Mouse (Mus musculus) stomach, postnatal 0 days (tissue): ENCODE data around the gene Parvb. TPM values are rescaled to one million over a fixed set of nuclear protein-coding genes. Genes with fewer than 3 reads are reported as not detected.
A peak's percentile ranks its signal among the peaks of the same experiment; 100 is the strongest.

Source experiments
- ATAC-seq: fragments of 200-750 bp; cut with Nextera tagmentation; 2 replicates; pipeline ENCODE4 v1.8.0; 2017; ENCODE audit not compliant: low FRiP score, low TSS enrichment
- DNase-seq: peaks from one replicate; pipeline ENCODE4 v3.0.0-alpha.2; 2016; ENCODE audit warnings: low spot score
- H3K27ac ChIP-seq: fragments of 300-500 bp; sonication (generic); replicated peaks from 2 replicates; pipeline ENCODE4 v1.5.1; 2014; ENCODE audit warnings: mild to moderate bottlenecking, control low read depth
- H3K27me3 ChIP-seq: fragments of 300-500 bp; sonication (generic); 2 replicates; pipeline ENCODE4 v1.6.1; 2014; ENCODE audit warnings: low read length; ENCODE audit not compliant: control insufficient read depth, insufficient read depth
- H3K36me3 ChIP-seq: fragments of 300-500 bp; sonication (generic); 2 replicates; pipeline ENCODE4 v1.6.1; 2014; ENCODE audit warnings: low read length, mixed read lengths; ENCODE audit not compliant: control insufficient read depth, insufficient read depth
- H3K4me1 ChIP-seq: fragments of 300-500 bp; sonication (generic); replicated peaks from 2 replicates; pipeline ENCODE4 v1.6.1; 2014; ENCODE audit warnings: antibody characterized with exemption; ENCODE audit not compliant: control insufficient read depth, insufficient read depth
- H3K4me2 ChIP-seq: fragments of 300-500 bp; sonication (generic); replicated peaks from 2 replicates; pipeline ENCODE4 v1.6.1; 2014; ENCODE audit warnings: low read depth, mild to moderate bottlenecking, control low read depth, moderate library complexity
- H3K4me3 ChIP-seq: fragments of 300-500 bp; sonication (generic); 2 replicates; pipeline ENCODE4 v1.5.1; 2014; ENCODE audit warnings: low read depth, low read length, control low read depth
- H3K9ac ChIP-seq: fragments of 300-500 bp; sonication (generic); 2 replicates; pipeline ENCODE4 v1.6.1; 2014; ENCODE audit warnings: mild to moderate bottlenecking, low read length, control low read depth, mixed read lengths
- H3K9me3 ChIP-seq: fragments of 300-500 bp; sonication (generic); 2 replicates; pipeline ENCODE4 v1.6.1; 2016; ENCODE audit warnings: low read length; ENCODE audit not compliant: control insufficient read depth
- CTCF ChIP-seq: IDR thresholded peaks from 2 replicates; pipeline ENCODE4 v1.5.1; 2016; ENCODE audit warnings: antibody characterized with exemption, low read depth, mild to moderate bottlenecking, moderate library complexity
- EP300 ChIP-seq: optimal IDR thresholded peaks from 2 replicates; pipeline ENCODE3; 2016; ENCODE audit warnings: antibody characterized with exemption
- WGBS: fragments of 180-500 bp; shearing (Covaris S2); extraction: QIAGEN DNeasy Blood & Tissue Kit; methylation state at CpG from one replicate; pipeline ENCODE4 v1.1.7; 2014; 5-methylcytosine and 5-hydroxymethylcytosine counted together
- polyA plus RNA-seq: library from polyadenylated mRNA; unstranded; fragments of >200 nt; fragmentation: Nextera tagmentation; extraction: Ambion mirVana; gene quantifications from 2 replicates; pipeline ENCODE4 v1.2.1, GENCODE M21; 2015

Gene Parvb
- polyA plus RNA-seq, 1 experiment from 2014 or later: 1.1 TPM

DNA sequence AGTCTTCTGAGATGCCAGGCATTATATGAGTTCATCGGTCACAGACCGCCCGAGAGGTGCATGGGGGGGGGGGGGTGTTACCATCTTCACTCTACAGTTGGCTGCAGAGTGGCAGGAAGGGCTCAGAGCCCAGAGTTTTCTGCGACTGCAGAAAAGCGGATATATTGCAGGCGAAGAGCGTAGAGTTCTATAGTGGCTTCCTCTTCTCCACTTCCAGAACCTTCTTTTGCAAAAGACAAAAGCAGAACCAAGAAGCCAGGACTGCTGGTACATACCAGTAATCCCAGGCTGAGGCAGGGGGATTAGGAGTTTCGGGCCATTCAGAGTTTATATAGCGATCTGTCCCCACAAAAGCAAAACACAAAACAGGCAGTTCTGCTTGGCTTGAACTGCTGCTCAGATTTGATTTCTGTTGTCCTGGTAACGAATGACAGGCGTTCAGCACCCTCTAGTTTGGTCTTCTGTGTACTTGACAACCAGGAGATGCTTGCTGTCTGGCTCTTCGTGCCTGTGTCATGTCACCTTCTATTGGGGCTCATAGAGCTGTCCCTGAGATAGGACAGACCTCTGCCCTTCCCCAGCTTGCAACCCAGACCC lies 24.5 kb downstream of the Parvb start:
- Histone ChIP-seq H3K4me2 (no peak overlapping the region), H3K9me3 (no peaks in the 10 kb centered on the region), H3K4me1 (no peaks in the 10 kb centered on the region), H3K36me3 (no peaks in the 10 kb centered on the region), H3K4me3 (no peak overlapping the region), H3K9ac (no peak overlapping the region), H3K27me3 (no peaks in the 10 kb centered on the region), H3K27ac (no peak overlapping the region)
- DNase-seq (no peak), ATAC-seq (no peak)
- 63% methylated on average over 12 of the region's 12 CpGs for WGBS
- TF ChIP-seq EP300 (no peak), CTCF (no peak)

DNA sequence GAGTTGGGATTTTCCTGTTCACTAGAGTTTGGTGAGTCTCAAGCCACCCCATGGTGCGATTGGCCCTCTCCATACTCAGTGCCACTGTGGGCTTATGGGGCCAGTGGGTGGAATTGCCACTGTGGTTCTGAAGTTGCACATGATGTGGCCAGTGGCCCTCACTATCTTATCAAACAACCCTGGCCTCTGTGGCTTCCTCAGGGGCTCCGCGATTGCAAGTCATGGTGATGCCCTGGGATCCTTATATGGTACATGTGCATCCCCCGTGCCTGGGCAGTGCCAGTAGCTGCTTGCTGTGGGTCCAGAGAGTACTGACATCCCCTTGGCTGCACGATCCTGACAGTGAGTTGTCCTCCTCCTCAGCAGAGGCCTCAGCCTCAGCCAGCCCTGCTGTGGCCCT lies 25.0 kb downstream of the Parvb start:
- Histone ChIP-seq H3K9me3 (no peaks in the 10 kb centered on the region), H3K27me3 (no peaks in the 10 kb centered on the region), H3K4me1 (no peaks in the 10 kb centered on the region), H3K36me3 (no peaks in the 10 kb centered on the region), H3K9ac (no peak overlapping the region), H3K27ac (no peak overlapping the region), H3K4me2 (no peak overlapping the region), H3K4me3 (no peak overlapping the region)
- TF ChIP-seq EP300: no peak
- TF ChIP-seq CTCF: no peak
- ATAC-seq (no peak), DNase-seq (no peak)
- WGBS: 89% methylated on average over 5 of the region's 5 CpGs

DNA sequence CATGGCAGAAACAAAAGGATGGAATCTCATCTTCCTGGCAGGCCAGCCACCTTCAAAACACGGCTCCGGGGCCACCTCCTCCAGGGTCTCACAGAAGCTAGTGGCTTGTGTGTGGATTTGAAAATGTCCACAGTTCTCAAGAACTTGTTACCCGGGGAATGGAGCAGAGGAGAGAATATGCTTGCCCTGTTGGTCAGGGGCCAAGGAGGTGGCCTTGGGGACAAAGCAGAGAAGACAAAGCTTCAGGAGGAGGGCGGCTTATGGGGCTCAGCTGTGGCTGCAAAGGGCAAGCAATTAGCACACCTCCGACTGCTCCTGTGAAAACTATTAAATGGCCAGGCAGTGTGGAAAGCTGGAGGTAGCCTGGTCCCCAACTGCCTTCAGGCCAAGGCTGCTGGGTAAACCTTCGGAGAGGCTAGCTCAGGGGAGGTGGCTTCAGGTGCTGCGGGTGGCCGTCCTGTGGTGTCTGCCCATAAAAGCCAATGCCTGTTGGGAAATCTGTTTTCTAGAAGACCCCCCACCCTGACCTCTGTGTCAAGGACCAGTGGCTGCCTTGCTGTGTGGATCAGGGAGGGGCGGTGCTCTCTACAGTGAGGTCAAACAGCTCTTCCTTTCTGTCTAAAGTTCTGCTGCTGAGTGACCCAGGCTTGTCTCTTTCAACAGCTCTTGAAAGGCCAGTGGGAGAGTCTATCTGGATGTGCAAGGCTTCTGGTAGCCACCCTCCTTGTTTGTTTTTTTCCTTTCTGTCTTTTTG lies 26.9 kb downstream of the Parvb start:
- H3K36me3 ChIP-seq: no peaks in the 10 kb centered on the region
- no peak overlapping the region for H3K4me3 ChIP-seq
- WGBS: 85% methylated on average over 9 of the region's 9 CpGs
- no peaks in the 10 kb centered on the region for H3K27me3 ChIP-seq
- no peak overlapping the region for H3K27ac ChIP-seq
- TF ChIP-seq CTCF: no peak
- TF ChIP-seq EP300: no peak
- no peaks in the 10 kb centered on the region for H3K9me3 ChIP-seq
- H3K4me2 ChIP-seq: no peak overlapping the region
- DNase-seq: no peak
- no peak for ATAC-seq
- no peaks in the 10 kb centered on the region for H3K4me1 ChIP-seq
- no peak overlapping the region for H3K9ac ChIP-seq

DNA sequence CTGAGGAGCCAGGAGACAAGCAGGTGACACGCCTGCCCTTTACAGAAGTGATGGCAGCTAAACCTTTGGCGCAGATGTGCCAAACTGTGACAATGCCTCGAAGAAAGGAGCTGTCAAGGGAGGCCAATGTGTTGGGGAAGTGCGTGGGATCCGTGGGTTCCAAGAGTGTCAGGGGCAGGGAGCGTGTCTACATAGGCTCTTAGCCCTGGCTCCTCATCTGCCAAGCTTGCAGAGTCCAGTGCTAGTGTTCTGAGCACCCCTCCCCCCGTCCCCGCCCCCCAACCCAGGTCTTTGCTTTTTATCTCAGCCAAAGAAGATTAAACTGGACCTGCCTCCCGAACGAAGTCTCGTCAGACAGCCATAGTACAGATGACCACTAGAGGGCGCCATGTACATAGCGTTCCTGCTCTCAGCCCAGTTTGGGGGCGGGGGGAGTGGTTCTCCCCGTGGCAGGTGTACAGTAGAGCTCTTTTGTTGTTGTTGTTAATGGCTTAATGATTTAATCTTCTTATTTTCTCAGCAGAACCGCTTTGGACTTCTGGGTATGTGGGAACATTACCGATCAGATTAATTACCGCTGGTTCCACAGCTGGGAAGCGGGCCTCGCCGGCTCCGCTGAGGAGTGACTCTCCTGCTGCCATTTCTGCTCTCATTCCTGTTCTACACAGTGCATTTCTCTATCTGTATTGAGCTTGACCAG lies 28.4 kb downstream of the Parvb start:
- Histone ChIP-seq H3K36me3 (no peaks in the 10 kb centered on the region), H3K27me3 (no peaks in the 10 kb centered on the region), H3K9me3 (no peaks in the 10 kb centered on the region), H3K4me2 (peak overlapping the region; percentile 25; the same call in 1 of the 2 replicates), H3K4me3 (no peak overlapping the region), H3K9ac (no peak overlapping the region), H3K27ac (no peak overlapping the region), H3K4me1 (no peaks in the 10 kb centered on the region)
- ATAC-seq (peak; percentile 33; the same call in 1 of the 2 replicates), DNase-seq (peak; percentile 76)
- 32% methylated on average over 22 of the region's 22 CpGs for WGBS
- TF ChIP-seq EP300 (no peak), CTCF (peak; percentile 91)

DNA sequence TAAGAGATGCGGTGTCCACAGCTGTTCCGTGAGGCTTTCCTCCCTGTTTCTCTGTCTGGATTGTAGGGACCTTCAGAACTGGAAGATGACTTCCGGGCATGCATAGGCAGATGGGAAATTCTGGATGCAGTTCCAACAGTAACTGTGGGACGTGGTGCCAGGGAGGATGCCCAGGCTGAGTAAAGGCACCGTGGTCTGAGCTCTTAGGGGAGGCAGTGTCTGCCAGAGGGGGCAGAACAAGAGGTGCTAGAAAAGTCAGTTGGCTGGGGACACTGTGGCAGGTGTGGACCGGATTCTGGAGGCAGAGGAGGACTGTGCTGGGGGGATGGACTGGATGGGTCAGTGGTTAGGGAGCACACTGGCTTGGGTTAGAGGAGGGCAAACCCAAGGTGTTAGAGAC lies 30.8 kb downstream of the Parvb start:
- WGBS: 96% methylated on average over 6 of the region's 6 CpGs
- TF ChIP-seq EP300: no peak
- no peak for TF ChIP-seq CTCF
- no peak overlapping the region for H3K9ac ChIP-seq
- H3K4me1 ChIP-seq: no peaks in the 10 kb centered on the region
- ATAC-seq (no peak), DNase-seq (no peak)
- no peak overlapping the region for H3K4me3 ChIP-seq
- no peak overlapping the region for H3K4me2 ChIP-seq
- H3K27ac ChIP-seq: no peak overlapping the region
- no peaks in the 10 kb centered on the region for H3K27me3 ChIP-seq
- H3K9me3 ChIP-seq: no peaks in the 10 kb centered on the region
- H3K36me3 ChIP-seq: no peaks in the 10 kb centered on the region

DNA sequence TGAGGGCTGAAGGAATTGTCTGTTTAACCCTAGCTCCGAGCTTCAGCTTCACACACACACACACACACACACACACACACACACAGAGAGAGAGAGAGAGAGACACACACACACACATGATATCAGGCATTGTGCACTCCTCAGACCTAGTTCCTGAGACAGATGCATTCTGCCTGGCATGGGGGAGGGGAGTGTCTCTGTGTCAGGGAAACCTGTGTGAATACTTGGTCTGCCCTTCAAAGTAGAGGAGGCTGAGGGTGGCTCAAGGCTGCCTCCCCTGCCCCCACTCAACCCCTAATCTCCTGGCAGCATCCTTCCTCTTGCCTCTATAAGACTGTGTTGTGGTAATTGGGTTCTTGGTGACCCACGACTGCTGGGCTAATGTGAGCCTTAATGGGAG lies 31.7 kb downstream of the Parvb start:
- WGBS: 52% methylated on average over 2 of the region's 2 CpGs
- Histone ChIP-seq H3K27ac (no peak overlapping the region), H3K27me3 (no peaks in the 10 kb centered on the region), H3K4me1 (no peaks in the 10 kb centered on the region), H3K9me3 (no peaks in the 10 kb centered on the region), H3K36me3 (no peaks in the 10 kb centered on the region), H3K4me2 (no peak overlapping the region), H3K9ac (no peak overlapping the region), H3K4me3 (no peak overlapping the region)
- no peak for DNase-seq
- ATAC-seq: no peak
- no peak for TF ChIP-seq CTCF
- no peak for TF ChIP-seq EP300
